Mouse (Mus musculus): ENCODE data around the gene Lrrc26.

The Lrrc26 gene

DNA sequence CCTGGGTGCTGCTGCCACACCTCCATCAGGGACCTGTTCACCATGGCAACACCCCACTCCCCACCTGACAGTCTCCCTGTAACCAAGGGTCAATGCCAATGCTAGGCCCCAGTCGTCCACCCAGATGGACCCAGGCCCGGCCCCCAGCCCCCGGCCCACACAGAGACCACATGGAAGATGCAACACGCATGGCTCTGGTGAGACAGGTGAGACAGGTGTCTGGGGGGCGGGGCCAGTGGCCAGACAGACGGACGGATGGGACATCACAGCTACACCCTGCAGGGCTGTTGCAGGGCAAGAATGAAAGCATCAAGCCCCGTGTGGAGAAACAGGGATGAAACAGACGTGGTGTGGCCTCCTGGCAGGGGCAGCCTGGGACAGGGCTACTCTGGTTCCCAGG lies 4.0 kb downstream of the Lrrc26 start:
- no peak for DNase-seq (ENCODE audit: low read depth, low spot score)

DNA sequence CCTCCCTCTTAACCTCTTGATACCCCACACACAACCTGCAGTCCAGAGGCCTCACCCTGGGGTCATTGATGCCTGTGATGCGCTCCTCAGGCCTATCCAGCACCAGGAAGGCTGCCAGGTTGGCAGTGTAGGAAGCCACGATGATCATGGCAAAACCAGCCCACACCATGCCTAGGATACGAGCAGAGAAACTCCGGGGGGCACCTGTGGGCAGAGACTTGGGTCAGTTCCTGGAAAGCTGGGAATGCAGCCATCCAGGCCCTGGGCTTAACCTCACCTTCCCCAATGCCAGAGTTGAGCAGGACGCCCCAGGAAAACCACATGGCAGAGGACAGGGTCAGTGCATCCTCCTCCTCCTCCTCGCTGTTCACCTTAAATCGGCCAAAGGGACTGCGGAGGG lies 7.4 kb downstream of the Lrrc26 start:
- no peak for DNase-seq (ENCODE audit: low read depth, low spot score)

- no peak for DNase-seq (ENCODE audit: low read depth, low spot score)
Measured at GRCm38 (mm10) chr2:25298046-25298445, 8.3 kb downstream of the Lrrc26 start.

DNA sequence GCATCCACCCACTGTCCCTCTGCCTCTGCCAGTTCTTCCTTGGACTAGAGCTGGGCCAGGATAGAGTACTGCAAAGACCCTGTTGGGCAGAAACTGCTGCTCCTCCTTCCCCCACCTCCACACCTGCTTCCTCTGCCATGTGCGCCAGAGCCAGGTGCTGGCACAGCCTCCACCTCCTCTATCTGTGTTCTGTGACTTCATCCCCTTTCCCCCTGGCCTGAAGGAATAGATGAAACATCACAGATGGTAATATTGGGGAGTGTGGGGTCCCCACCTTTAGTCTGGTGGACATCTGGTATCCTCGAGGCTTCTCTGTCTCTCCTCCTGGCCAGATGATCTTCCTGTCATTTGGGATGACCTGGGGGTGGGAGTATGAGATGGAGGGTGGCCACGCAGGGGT lies 13.7 kb downstream of the Lrrc26 start:
- DNase-seq (ENCODE audit: low read depth, low spot score), result no peak

GRCm38 (mm10) chr2:25303931-25304656 lies 14.4 kb downstream of the Lrrc26 start:
- DNase-seq (ENCODE audit: low read depth, low spot score), result no peak

GRCm38 (mm10) chr2:25304657-25305541 lies 15.2 kb downstream of the Lrrc26 start:
- no peak for DNase-seq (ENCODE audit: low read depth, low spot score)

DNA sequence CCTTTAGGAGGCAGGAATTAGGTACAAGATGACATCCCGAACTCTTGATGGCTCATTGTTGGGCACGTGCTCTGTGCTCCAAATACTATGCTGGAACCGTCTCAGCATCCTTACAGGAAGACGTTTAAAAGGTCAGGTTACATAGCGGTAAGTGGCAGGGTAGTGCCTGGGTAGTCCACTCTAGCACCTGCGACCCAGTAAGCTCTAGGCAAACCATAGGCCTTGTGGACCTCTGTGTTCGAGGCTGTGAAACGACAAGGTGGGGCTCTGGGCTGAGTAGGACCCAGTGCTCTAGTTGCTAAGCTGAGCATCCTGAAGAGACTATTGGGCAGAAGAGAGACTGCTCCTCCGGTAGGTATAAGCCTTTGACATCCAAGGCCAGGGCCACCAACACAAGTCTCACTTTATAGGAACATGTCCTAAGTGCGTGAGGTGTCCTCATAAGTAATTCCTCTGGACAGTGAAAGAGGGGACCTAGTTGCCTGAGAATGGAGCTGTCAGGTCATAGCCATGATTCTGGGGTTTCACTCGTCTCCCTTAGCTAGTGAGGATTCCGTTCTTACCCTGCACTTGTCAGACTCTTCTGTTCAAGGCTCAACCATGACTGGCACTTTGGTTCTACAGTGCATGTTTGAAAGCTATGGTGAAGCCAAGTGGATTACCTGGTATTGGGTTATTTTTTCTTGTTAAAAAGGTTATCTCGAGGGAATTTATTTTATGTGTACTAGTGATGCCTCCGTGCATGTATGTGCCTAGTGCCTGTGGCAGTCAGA lies 16.1 kb downstream of the Lrrc26 start:
- no peak for DNase-seq (ENCODE audit: low read depth, low spot score)

DNA sequence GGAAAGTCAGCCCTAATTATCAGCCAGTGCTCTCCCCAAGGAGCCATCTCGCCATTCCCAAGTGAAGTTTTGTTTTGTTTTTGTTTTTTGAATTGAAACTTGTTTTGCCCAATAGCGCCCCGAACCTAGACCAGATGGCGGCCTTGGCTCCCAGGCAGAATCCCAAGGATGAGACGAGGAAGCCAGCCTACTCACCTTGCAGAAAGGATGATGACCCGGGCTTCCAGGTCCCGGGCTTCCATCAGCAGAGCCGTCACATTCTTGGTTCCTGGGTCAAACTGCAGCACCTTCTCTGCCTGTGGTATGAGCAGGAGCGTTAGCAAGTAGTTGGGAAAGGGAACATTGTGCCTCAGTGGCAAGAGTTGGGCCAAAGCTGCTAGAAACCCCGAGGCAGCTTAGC lies 20.5 kb downstream of the Lrrc26 start:
- no peak for DNase-seq (ENCODE audit: low read depth, low spot score)

DNA sequence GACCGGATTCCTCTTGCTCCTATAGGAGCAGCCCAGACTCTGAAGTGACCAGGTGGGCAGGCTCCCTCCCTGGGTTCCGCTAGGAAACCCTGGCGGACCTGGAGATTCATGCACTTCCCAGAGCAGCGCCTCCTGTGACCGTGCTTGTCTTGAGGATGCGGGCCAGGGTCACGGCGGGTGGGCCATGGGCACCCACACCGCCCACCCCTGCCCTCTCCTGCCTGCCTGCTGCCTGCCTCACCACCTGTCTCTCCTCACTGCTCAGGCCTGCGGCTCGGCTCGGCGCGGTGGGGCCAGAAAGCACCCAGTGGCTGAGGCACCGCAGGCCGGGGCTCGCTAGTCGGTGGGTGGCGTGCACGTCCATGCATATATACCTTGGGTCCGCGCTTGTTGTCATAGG lies 21.3 kb downstream of the Lrrc26 start:
- DNase-seq (ENCODE audit: low read depth, low spot score), result no peak

- no peak for DNase-seq (ENCODE audit: low read depth, low spot score)
Measured at GRCm38 (mm10) chr2:25311491-25311891, 21.8 kb downstream of the Lrrc26 start.

- DNase-seq (ENCODE audit: low read depth, low spot score), result peak; percentile 24
Measured at GRCm38 (mm10) chr2:25318119-25318966, 28.6 kb downstream of the Lrrc26 start.

DNA sequence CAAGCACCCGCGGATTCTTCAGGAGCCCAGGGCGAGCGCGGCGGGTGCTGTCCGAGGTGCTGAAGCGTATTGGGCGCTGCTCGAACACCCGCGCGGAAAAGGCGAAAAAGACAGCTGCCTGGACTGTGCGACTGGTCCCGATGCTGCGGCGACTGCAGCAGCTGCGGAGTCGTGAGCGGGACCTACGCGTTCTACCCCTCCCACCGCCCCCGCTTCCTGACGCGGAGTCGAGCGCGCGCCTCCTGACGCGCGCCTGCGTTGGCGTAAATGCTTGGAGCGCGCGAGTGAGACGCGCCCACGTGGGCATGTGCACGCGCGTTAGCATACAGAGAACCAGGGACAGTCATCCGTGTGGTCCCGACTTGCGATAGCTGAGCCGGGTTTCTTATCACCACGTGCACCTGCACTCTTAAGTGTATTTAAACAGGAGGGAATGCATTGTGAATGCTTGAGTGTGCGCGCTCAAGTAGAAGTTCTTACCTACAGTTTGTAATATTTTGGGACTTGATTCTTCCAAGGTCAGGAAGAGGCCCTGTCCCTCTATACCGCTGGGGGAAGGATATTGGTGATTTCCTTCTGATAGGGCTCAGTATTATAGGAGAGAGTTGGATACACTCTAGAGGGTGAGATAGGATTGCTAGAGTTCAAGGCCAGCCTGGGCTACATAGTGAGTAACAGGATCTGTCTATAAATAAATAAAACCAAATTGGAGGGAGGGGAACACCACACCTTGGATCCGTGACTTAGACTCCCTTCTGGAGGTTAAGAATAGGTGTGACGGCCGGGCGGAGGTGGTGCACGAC lies 29.5 kb downstream of the Lrrc26 start, which contains the start of gene Grin1:
Grin1 (minus strand) TSS at position 217 of the 803 bp plus-strand sequence.
- DNase-seq (ENCODE audit: low read depth, low spot score), result peak; percentile 54

GRCm38 (mm10) chr2:25320084-25320483 lies 30.4 kb downstream of the Lrrc26 start:
- DNase-seq (ENCODE audit: low read depth, low spot score), result no peak

DNA sequence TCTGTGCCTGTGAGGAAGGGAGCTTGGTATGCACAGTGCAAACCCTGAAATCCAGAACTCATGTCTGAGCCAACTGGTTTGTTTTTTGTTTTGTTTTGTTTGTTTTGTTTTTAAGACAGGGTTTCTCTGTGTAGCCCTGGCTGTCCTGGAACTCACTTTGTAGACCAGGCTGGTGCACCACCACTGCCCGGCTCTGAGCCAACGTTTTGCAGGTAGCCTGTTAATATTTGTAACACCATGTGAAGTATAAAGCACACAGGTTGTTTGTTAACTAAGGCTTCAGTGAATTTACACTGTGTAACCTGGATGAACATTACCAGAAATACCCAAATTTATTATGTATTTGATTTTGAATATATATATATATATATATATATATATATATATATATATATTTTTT lies 36.3 kb downstream of the Lrrc26 start:
- no peak for DNase-seq (ENCODE audit: low read depth, low spot score)

DNA sequence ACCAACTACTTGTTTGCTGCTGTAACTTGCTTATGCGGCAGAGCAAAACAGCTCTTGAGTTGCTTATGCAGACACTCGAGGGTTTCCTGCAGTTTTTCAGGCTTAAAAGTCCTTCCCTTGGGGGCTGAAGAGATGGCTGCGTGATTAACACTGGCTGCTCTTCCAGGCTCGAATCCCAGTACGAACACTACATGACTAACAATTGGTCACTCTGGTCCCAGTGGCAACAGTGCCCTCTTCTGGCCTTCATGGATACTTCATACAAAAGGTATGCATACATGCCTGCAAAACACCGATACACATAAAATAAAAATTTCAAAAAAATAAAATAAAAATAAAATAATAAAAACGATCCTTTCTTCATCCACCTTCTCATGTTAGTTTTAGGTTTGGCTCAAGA lies 38.7 kb downstream of the Lrrc26 start:
- DNase-seq (ENCODE audit: low read depth, low spot score), result peak; percentile 39

DNA sequence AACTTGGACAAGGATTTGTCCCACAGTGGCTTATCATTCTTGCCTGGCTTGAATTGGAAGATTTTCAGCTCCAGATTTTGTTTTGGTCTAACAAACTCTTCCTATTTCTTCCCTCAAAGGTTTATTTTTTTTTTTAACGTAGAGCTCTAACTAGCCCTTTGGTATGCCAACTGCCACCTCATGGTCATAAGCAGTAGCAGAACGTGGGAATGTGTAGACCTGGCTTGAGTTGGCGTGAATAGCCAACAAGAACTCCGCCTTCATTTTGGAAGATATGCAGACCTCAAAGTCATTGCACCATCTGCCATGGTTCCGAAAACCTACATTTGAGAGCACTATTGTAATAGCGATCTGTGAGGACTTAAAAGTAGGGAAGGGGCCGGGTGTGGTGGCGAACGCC lies 41.8 kb downstream of the Lrrc26 start:
- no peak for DNase-seq (ENCODE audit: low read depth, low spot score)

DNA sequence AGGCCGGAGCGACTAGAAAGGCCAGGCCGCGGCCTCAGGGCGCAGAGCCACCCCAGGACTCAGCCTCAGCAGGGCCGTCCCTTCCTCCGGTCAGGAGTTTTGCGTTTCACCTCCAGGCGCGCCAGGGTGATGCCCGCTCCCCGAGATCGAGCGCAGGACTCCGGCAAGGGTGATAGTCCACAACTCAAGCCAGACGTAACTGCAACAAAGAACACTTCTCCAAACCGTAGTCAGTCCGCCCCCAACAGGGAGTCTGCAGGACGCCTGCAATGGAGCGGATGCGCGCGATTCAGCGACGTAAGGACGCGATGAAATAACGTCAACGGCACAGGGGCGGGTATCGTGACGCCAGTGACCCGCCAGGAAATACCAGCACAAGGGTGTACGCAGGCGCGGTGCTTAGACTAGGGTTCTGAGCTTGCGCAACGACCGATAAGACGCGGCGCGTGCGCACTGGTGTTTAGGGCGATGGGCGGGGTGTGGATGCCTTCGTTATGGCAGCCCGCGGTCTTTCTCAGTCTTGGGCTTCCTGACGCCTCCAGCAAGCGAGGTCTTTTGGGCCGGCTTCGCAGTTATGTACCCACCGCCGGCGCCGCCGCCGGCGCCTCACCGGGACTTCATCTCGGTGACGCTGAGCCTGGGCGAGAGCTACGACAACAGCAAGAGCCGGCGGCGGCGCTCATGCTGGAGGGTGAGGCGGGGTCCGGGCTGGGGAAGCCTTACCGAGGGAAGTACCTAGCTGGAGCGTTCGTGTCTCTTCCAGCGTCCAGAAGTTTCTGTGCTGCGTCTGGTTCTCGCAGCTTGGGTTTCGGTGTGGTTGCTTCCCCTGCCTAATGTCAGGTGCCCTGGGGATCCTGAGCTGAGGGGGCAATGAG lies 42.8 kb downstream of the Lrrc26 start, which contains the start of gene Man1b1:
Man1b1 (plus strand) TSS at position 53 of the 875 bp plus-strand sequence.
- DNase-seq (ENCODE audit: low read depth, low spot score), result peak; percentile 99

DNA sequence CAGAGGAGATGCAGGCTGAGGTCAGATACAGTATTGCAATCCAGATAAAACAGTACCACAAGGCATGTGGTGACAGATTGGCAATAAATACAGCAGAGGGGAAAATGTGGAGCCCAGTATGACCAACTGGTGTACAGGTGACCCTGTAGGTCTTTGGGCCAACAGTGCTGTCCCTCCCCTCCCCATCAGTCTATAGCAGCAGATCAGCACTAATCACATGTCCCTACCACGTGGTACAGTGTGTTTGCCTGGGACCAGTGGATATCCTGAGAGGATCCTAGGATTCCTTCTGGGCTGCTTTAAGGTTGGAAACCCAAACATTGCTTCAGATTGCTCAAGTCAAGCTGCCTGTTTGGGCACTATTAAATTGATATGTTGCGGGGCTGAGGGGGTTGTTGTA lies 43.9 kb downstream of the Lrrc26 start:
- no peak for DNase-seq (ENCODE audit: low read depth, low spot score)

- no peak for DNase-seq (ENCODE audit: low read depth, low spot score)
Measured at GRCm38 (mm10) chr2:25338303-25338702, 48.6 kb downstream of the Lrrc26 start.

Measured in retina, postnatal 7 days (tissue).